In the genomic region with DNA sequence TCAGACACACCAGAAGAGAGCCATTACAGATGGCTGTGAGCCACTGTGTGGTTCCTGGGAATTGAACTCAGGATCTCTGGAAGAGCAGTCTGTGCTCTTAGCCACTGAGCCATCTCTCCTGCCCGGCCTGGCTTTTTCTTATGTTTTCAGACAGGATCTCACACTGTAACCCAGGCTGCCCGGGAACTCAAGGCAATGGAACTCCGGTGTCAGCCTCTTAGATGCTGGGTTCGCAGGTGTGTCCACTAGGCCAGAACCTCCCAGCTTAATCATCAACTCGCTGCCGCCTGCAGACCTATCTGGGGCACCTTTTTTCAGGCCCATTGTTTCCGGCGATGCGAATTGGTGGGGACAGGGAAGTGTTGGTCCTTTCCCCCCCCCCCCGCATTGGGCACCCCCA, we compare ENCODE assay signal across 9 mouse cellular contexts. TPM values are rescaled to one million over a fixed set of nuclear protein-coding genes. Genes with fewer than 3 reads are reported as not detected.
DNase-seq lines count a peak whose midpoint lies in the region; ATAC-seq and TF ChIP-seq lines count a peak whose summit lies in the region.
"Had no signal": no experiment of that assay in that cellular context is flagged by ENCODE, and none has a peak within 500 bp of the region (broad histone marks: within the 10 kb centered on the region; RNA-seq: fewer than 3 reads in every experiment).

No protein-coding gene starts in this region.

- no peak for ATAC-seq in intestine, embryonic 16.5 days
- ATAC-seq in liver, embryonic 12.5 days, result no peak
- no peak for ATAC-seq in megakaryocyte-erythroid progenitor cell, adult 5-6 weeks (replicated peaks; ENCODE audit: low FRiP score, low TSS enrichment, poor library complexity, severe bottlenecking)

- H3K27ac ChIP-seq in heart, adult 2 months, result peak overlapping the region; percentile 90; the same call in 1 of the 2 replicates
- no peak overlapping the region for H3K27ac ChIP-seq in ES-Bruce4 (ENCODE audit: insufficient read depth, low read length)
- H3K27ac ChIP-seq in intestine, embryonic 16.5 days (ENCODE audit: low read length), result peak overlapping the region; percentile 92
- H3K27ac ChIP-seq in liver, embryonic 12.5 days, result peak overlapping the region; percentile 99
- H3K27ac ChIP-seq in left cerebral cortex, adult 2 months, result no peak overlapping the region; the same call in 1 of the 2 replicates

- intact Hi-C loops in heart, adult 2 months (cut with DNase I), result loop anchor here (2.0 kb wide), 1 partner anchor 74 kb away; no protein-coding TSS in a partner anchor
- intact Hi-C loops in heart, postnatal 10 days (cut with DNase I), result loop anchor here (5.0 kb wide), 1 partner anchor 78 kb away; a partner anchor contains a TSS
- intact Hi-C loops in left cerebral cortex, adult 2 months (cut with DNase I), result loop anchor here (1.0 kb wide), 1 partner anchor 120 kb away; no protein-coding TSS in a partner anchor

- no peak overlapping the region for H3K9ac ChIP-seq in heart, adult 2 months (ENCODE audit: low read depth, low read length)
- peak overlapping the region; percentile 36; the same call in 1 of the 2 replicates for H3K9ac ChIP-seq in ES-Bruce4 (ENCODE audit: low read depth, poor library complexity, severe bottlenecking)
- no peak overlapping the region for H3K9ac ChIP-seq in intestine, embryonic 16.5 days (ENCODE audit: low read depth, low read length)
- H3K9ac ChIP-seq in liver, embryonic 12.5 days, result peak overlapping the region; percentile 83

- H3K9me3 ChIP-seq in ES-Bruce4 (replicated peaks; ENCODE audit: control insufficient read depth, insufficient read depth, low read length, poor library complexity, severe bottlenecking), result no peaks in the 10 kb centered on the region
- no peaks in the 10 kb centered on the region for H3K9me3 ChIP-seq in intestine, embryonic 16.5 days (ENCODE audit: control insufficient read depth, low read length)
- no peaks in the 10 kb centered on the region for H3K9me3 ChIP-seq in liver, embryonic 12.5 days (replicated peaks)

- no peaks in the 10 kb centered on the region for H3K36me3 ChIP-seq in heart, adult 2 months (ENCODE audit: control insufficient read depth, insufficient read depth, low read length)
- peaks cover 10% of the 10 kb centered on the region for H3K36me3 ChIP-seq in ES-Bruce4 (ENCODE audit: control insufficient read depth, insufficient read depth, low read length, poor library complexity, severe bottlenecking)
- H3K36me3 ChIP-seq in intestine, embryonic 16.5 days (ENCODE audit: control insufficient read depth, insufficient read depth, low read length), result no peaks in the 10 kb centered on the region
- peaks cover 18% of the 10 kb centered on the region for H3K36me3 ChIP-seq in liver, embryonic 12.5 days

- TF ChIP-seq POLR2A in heart, adult 2 months (IDR thresholded peaks at IDR 0.05; ENCODE audit: insufficient read depth, low read depth, low read length), result no peak
- no peak for TF ChIP-seq POLR2A in ES-Bruce4 (IDR thresholded peaks at IDR 0.05; ENCODE audit: insufficient read depth, low read length)

- no peak overlapping the region for H3K4me3 ChIP-seq in heart, adult 2 months
- H3K4me3 ChIP-seq in ES-Bruce4 (ENCODE audit: low read depth, low read length), result no peak overlapping the region
- H3K4me3 ChIP-seq in intestine, embryonic 16.5 days (ENCODE audit: low read length), result peak overlapping the region; percentile 7; the same call in 1 of the 2 replicates
- H3K4me3 ChIP-seq in liver, embryonic 12.5 days, result peak overlapping the region; percentile 61
- H3K4me3 ChIP-seq in left cerebral cortex, adult 2 months, result no peak overlapping the region

- no peak for DNase-seq in heart, adult 2 months
- DNase-seq in heart, postnatal 10 days, result no peak
- no peak for DNase-seq in left cerebral cortex, adult 2 months (ENCODE audit: extremely low spot score in 1 of 2, low spot score in 2 of 2)
- no peak for DNase-seq in frontal cortex, postnatal 36 days (ENCODE audit: low spot score in 2 of 2)

- no peaks in the 10 kb centered on the region for H3K79me2 ChIP-seq in heart, adult 2 months (replicated peaks; ENCODE audit: control insufficient read depth, insufficient read depth, low read length)

- 51% methylated on average over 10 of the region's 10 CpGs for WGBS in heart, adult 2 months
- 38% methylated on average over 10 of the region's 10 CpGs for WGBS in intestine, embryonic 16.5 days
- WGBS in liver, embryonic 12.5 days (ENCODE audit: insufficient replicate concordance), result 46% methylated on average over 10 of the region's 10 CpGs

- H3K4me2 ChIP-seq in intestine, embryonic 16.5 days (ENCODE audit: low read depth, low read length), result peak overlapping the region; percentile 43; the same call in 1 of the 2 replicates
- peak overlapping the region; percentile 81 for H3K4me2 ChIP-seq in liver, embryonic 12.5 days

- H3K27me3 ChIP-seq in heart, adult 2 months (ENCODE audit: control insufficient read depth, insufficient read depth, low read length), result no peaks in the 10 kb centered on the region
- H3K27me3 ChIP-seq in ES-Bruce4 (ENCODE audit: control insufficient read depth, insufficient read depth, low read length, poor library complexity, severe bottlenecking), result no peaks in the 10 kb centered on the region
- H3K27me3 ChIP-seq in intestine, embryonic 16.5 days (replicated peaks; ENCODE audit: control insufficient read depth, insufficient read depth, low read length), result no peaks in the 10 kb centered on the region; the same call in 1 of the 2 replicates
- H3K27me3 ChIP-seq in liver, embryonic 12.5 days (replicated peaks), result no peaks in the 10 kb centered on the region

- H3K4me1 ChIP-seq in heart, adult 2 months (ENCODE audit: control insufficient read depth, insufficient read depth, low read length), result peaks cover 1% of the 10 kb centered on the region; the same call in 1 of the 2 replicates
- no peaks in the 10 kb centered on the region for H3K4me1 ChIP-seq in ES-Bruce4 (ENCODE audit: control insufficient read depth, insufficient read depth, low read length)
- peaks cover 18% of the 10 kb centered on the region for H3K4me1 ChIP-seq in intestine, embryonic 16.5 days (ENCODE audit: control insufficient read depth, insufficient read depth, low read length)
- H3K4me1 ChIP-seq in liver, embryonic 12.5 days, result peaks cover 88% of the 10 kb centered on the region

- no peak for TF ChIP-seq CTCF in heart, adult 2 months (IDR thresholded peaks at IDR 0.05)
- TF ChIP-seq CTCF in ES-Bruce4 (IDR thresholded peaks at IDR 0.05; ENCODE audit: low read depth, low read length), result no peak
- TF ChIP-seq CTCF in left cerebral cortex, adult 2 months (IDR thresholded peaks at IDR 0.05), result no peak

- no peak for TF ChIP-seq EP300 in heart, adult 2 months (IDR thresholded peaks at IDR 0.05; ENCODE audit: insufficient read depth, low read depth, low read length)
- TF ChIP-seq EP300 in ES-Bruce4 (IDR thresholded peaks at IDR 0.05; ENCODE audit: insufficient read depth, low read depth, low read length), result no peak

RNA-seq across cellular contexts. Expression of a gene that starts 1.1 kb away (rescaled TPM):
- 10 to 100 TPM in 1 of 2 experiments, 1 to 10 TPM in 1; 8.9 to 18.6 TPM for total RNA-seq in heart, adult 2 months (2021)
- polyA plus RNA-seq in heart, adult 2 months (2012; rRNA removed), result 15.2 and 36.2 TPM in 2 replicates
- total RNA-seq in heart, postnatal 10 days (2021), result 10 to 100 TPM in 1 of 2 experiments, 1 to 10 TPM in 1; 4.7 to 18.5 TPM
- 11.1 and 12.1 TPM in 2 replicates for polyA plus RNA-seq in ES-Bruce4 (2011; ENCODE audit: insufficient read depth, insufficient read length, low read depth, missing spikeins)
- polyA plus RNA-seq in intestine, embryonic 16.5 days (2015; fragmentation: Nextera tagmentation; extraction: Ambion mirVana), result 8.3 and 9.0 TPM in 2 replicates
- polyA plus RNA-seq in liver, embryonic 12.5 days (2016; fragmentation: Nextera tagmentation; extraction: Ambion mirVana), result 16.1 and 17.8 TPM in 2 replicates
- 10 to 100 TPM; 19.5 to 20.7 TPM for total RNA-seq in left cerebral cortex, adult 2 months (2021)
- total RNA-seq in megakaryocyte-erythroid progenitor cell, adult 5-6 weeks (2014; fragmentation: Nextera tagmentation), result 27.6 and 29.1 TPM in 2 replicates
- 8.0 and 11.8 TPM in 2 replicates for total RNA-seq in megakaryocyte-erythroid progenitor cell, adult 5-6 weeks (2017)

RNA-seq across cellular contexts. Expression of a gene that starts 22.5 kb away (rescaled TPM):
- total RNA-seq in heart, adult 2 months (2021), result 10 to 100 TPM; 12.6 to 14.7 TPM
- polyA plus RNA-seq in heart, adult 2 months (2012; rRNA removed), result 21.5 and 29.0 TPM in 2 replicates
- total RNA-seq in heart, postnatal 10 days (2021), result 1 to 10 TPM; 3.1 to 3.7 TPM
- polyA plus RNA-seq in ES-Bruce4 (2011; ENCODE audit: insufficient read depth, insufficient read length, low read depth, missing spikeins), result 3.2 and 3.5 TPM in 2 replicates
- 1.0 and 1.2 TPM in 2 replicates for polyA plus RNA-seq in intestine, embryonic 16.5 days (2015; fragmentation: Nextera tagmentation; extraction: Ambion mirVana)
- polyA plus RNA-seq in liver, embryonic 12.5 days (2016; fragmentation: Nextera tagmentation; extraction: Ambion mirVana), result 0.55 and 0.72 TPM in 2 replicates
- total RNA-seq in left cerebral cortex, adult 2 months (2021), result 10 to 100 TPM; 20.0 to 20.4 TPM
- 0.32 TPM in 1 of 2 replicates, not detected in the other for total RNA-seq in megakaryocyte-erythroid progenitor cell, adult 5-6 weeks (2014; fragmentation: Nextera tagmentation)
- total RNA-seq in megakaryocyte-erythroid progenitor cell, adult 5-6 weeks (2017), result 2.9 TPM in 1 of 2 replicates, not detected in the other

RNA-seq across cellular contexts. Expression of a gene that starts 32.3 kb away (rescaled TPM):
- total RNA-seq in heart, adult 2 months (2021), result not detected
- 0.15 and 0.16 TPM in 2 replicates for polyA plus RNA-seq in heart, adult 2 months (2012; rRNA removed)
- under 1 TPM in 1 of 2 experiments, not detected in 1; 0.53 TPM for total RNA-seq in heart, postnatal 10 days (2021)
- 1.1 and 2.0 TPM in 2 replicates for polyA plus RNA-seq in ES-Bruce4 (2011; ENCODE audit: insufficient read depth, insufficient read length, low read depth, missing spikeins)
- 0.27 and 0.34 TPM in 2 replicates for polyA plus RNA-seq in intestine, embryonic 16.5 days (2015; fragmentation: Nextera tagmentation; extraction: Ambion mirVana)
- 0.18 and 0.22 TPM in 2 replicates for polyA plus RNA-seq in liver, embryonic 12.5 days (2016; fragmentation: Nextera tagmentation; extraction: Ambion mirVana)
- under 1 TPM; 0.77 to 0.82 TPM for total RNA-seq in left cerebral cortex, adult 2 months (2021)
- 0.31 and 0.79 TPM in 2 replicates for total RNA-seq in megakaryocyte-erythroid progenitor cell, adult 5-6 weeks (2014; fragmentation: Nextera tagmentation)
- 1.6 and 2.0 TPM in 2 replicates for total RNA-seq in megakaryocyte-erythroid progenitor cell, adult 5-6 weeks (2017)
- polyA plus RNA-seq: neural tube, embryonic 11.5 days had no signal

RNA-seq across cellular contexts. Expression of a gene that starts 33.1 kb away (rescaled TPM):
- total RNA-seq in heart, adult 2 months (2021), result 10 to 100 TPM; 44.6 to 49.1 TPM
- polyA plus RNA-seq in heart, adult 2 months (2012; rRNA removed), result 26.8 and 40.7 TPM in 2 replicates
- total RNA-seq in heart, postnatal 10 days (2021), result 10 to 100 TPM; 40.9 to 41.1 TPM
- 62.8 and 67.2 TPM in 2 replicates for polyA plus RNA-seq in ES-Bruce4 (2011; ENCODE audit: insufficient read depth, insufficient read length, low read depth, missing spikeins)
- 79.3 and 90.1 TPM in 2 replicates for polyA plus RNA-seq in intestine, embryonic 16.5 days (2015; fragmentation: Nextera tagmentation; extraction: Ambion mirVana)
- polyA plus RNA-seq in liver, embryonic 12.5 days (2016; fragmentation: Nextera tagmentation; extraction: Ambion mirVana), result 78.8 and 81.1 TPM in 2 replicates
- 10 to 100 TPM; 94.8 to 99.0 TPM for total RNA-seq in left cerebral cortex, adult 2 months (2021)
- total RNA-seq in megakaryocyte-erythroid progenitor cell, adult 5-6 weeks (2014; fragmentation: Nextera tagmentation), result 28.5 and 47.9 TPM in 2 replicates
- 30.8 and 51.1 TPM in 2 replicates for total RNA-seq in megakaryocyte-erythroid progenitor cell, adult 5-6 weeks (2017)

RNA-seq across cellular contexts. Expression of a gene that starts 35.7 kb away (rescaled TPM):
- 1 to 10 TPM; 6.0 to 7.4 TPM for total RNA-seq in heart, adult 2 months (2021)
- 12.7 and 13.9 TPM in 2 replicates for polyA plus RNA-seq in heart, adult 2 months (2012; rRNA removed)
- 1 to 10 TPM; 7.9 to 9.3 TPM for total RNA-seq in heart, postnatal 10 days (2021)
- polyA plus RNA-seq in ES-Bruce4 (2011; ENCODE audit: insufficient read depth, insufficient read length, low read depth, missing spikeins), result 9.1 and 10.9 TPM in 2 replicates
- 12.9 and 15.1 TPM in 2 replicates for polyA plus RNA-seq in intestine, embryonic 16.5 days (2015; fragmentation: Nextera tagmentation; extraction: Ambion mirVana)
- 9.8 and 10.4 TPM in 2 replicates for polyA plus RNA-seq in liver, embryonic 12.5 days (2016; fragmentation: Nextera tagmentation; extraction: Ambion mirVana)
- 100 to 1,000 TPM; 369 to 386 TPM for total RNA-seq in left cerebral cortex, adult 2 months (2021)
- 44.0 and 54.3 TPM in 2 replicates for total RNA-seq in megakaryocyte-erythroid progenitor cell, adult 5-6 weeks (2014; fragmentation: Nextera tagmentation)
- 6.2 and 7.3 TPM in 2 replicates for total RNA-seq in megakaryocyte-erythroid progenitor cell, adult 5-6 weeks (2017)

Comparison
In these comparisons a context has a peak if more than half of its experiments do, and no peak if none do; other contexts are left out.
1. H3K27ac ChIP-seq: peak in heart, adult 2 months (single experiment), intestine, embryonic 16.5 days (single experiment) and liver, embryonic 12.5 days (single experiment); none in ES-Bruce4 (single experiment) and left cerebral cortex, adult 2 months (single experiment).
2. H3K4me3 ChIP-seq: peak in intestine, embryonic 16.5 days (single experiment) and liver, embryonic 12.5 days (single experiment); none in heart, adult 2 months (single experiment), ES-Bruce4 (single experiment) and left cerebral cortex, adult 2 months (single experiment).
3. H3K9ac ChIP-seq: peak in ES-Bruce4 (single experiment) and liver, embryonic 12.5 days (single experiment); none in heart, adult 2 months (single experiment) and intestine, embryonic 16.5 days (single experiment).